In genomic region chr2:10372321-10372723, GRCm38 (mm10) we compare ENCODE assay signal across 8 mouse cellular contexts. TPM values are rescaled to one million over a fixed set of nuclear protein-coding genes. Genes with fewer than 3 reads are reported as not detected.
DNase-seq lines count a peak whose midpoint lies in the region; ATAC-seq and TF ChIP-seq lines count a peak whose summit lies in the region.

No protein-coding gene starts in this region.

- peak overlapping the region; percentile 60 for H3K4me3 ChIP-seq in hindbrain, embryonic 13.5 days
- peak overlapping the region; percentile 61 for H3K4me3 ChIP-seq in left cerebral cortex, adult 2 months
- peak overlapping the region; percentile 34 for H3K4me3 ChIP-seq in macrophage (ENCODE audit: inconsistent target)

- 0% methylated on average over 28 of the region's 31 CpGs for WGBS in hindbrain, embryonic 13.5 days
- WGBS in macrophage (ENCODE audit: missing documents), result under 1% methylated on average over 30 of the region's 31 CpGs

- ATAC-seq in hindbrain, embryonic 13.5 days (ENCODE audit: low FRiP score), result peak; percentile 79

- H3K4me1 ChIP-seq in hindbrain, embryonic 13.5 days (replicated peaks), result peaks cover 26% of the 10 kb centered on the region

- H3K27me3 ChIP-seq in hindbrain, embryonic 13.5 days, result peaks cover 77% of the 10 kb centered on the region

- no peaks in the 10 kb centered on the region for H3K79me2 ChIP-seq in macrophage (ENCODE audit: inconsistent target)

- no peaks in the 10 kb centered on the region for H3K9me3 ChIP-seq in hindbrain, embryonic 13.5 days

- peak overlapping the region; percentile 93 for H3K4me2 ChIP-seq in hindbrain, embryonic 13.5 days

- intact Hi-C loops in left cerebral cortex, adult 2 months (cut with DNase I), result loop anchor here (2.0 to 10.0 kb wide), 3 partner anchors 382 to 495 kb away; no protein-coding TSS in a partner anchor

- peak overlapping the region; percentile 74 for H3K9ac ChIP-seq in hindbrain, embryonic 13.5 days

- peak; percentile 65 for DNase-seq in T-cell, adult 2 months (ENCODE audit: low spot score)
- peak; percentile 84 to 87 for DNase-seq in cerebellum, postnatal 10 days
- DNase-seq in frontal cortex, postnatal 14 days (ENCODE audit: low spot score in 2 of 2), result peak; percentile 46 to 58
- peak; percentile 58 to 66 for DNase-seq in left cerebral cortex, adult 2 months (ENCODE audit: extremely low spot score in 1 of 2, low spot score in 2 of 2)
- peak; percentile 68 for DNase-seq in right cerebral cortex, adult 18-20 months
- DNase-seq in urinary bladder, postnatal 14 days (ENCODE audit: low spot score), result peak; percentile 64

- no peaks in the 10 kb centered on the region for H3K36me3 ChIP-seq in hindbrain, embryonic 13.5 days
- H3K36me3 ChIP-seq in macrophage (ENCODE audit: inconsistent target), result no peaks in the 10 kb centered on the region

- peak; percentile 37 for TF ChIP-seq CTCF in left cerebral cortex, adult 2 months (IDR thresholded peaks at IDR 0.05)

- no peak overlapping the region for H3K27ac ChIP-seq in hindbrain, embryonic 13.5 days
- H3K27ac ChIP-seq in left cerebral cortex, adult 2 months, result no peak overlapping the region
- no peak overlapping the region for H3K27ac ChIP-seq in macrophage

RNA-seq across cellular contexts. Expression of gene Sfmbt2, which starts 2.0 kb away (rescaled TPM):
- 4.1 and 4.6 TPM in 2 replicates for polyA plus RNA-seq in hindbrain, embryonic 13.5 days (2015; fragmentation: Nextera tagmentation; extraction: Ambion mirVana)
- 1 to 10 TPM; 3.4 to 3.7 TPM for total RNA-seq in left cerebral cortex, adult 2 months (2021)
- total RNA-seq in macrophage (2018; cell fraction: chromatin; rRNA removed), result 1 to 10 TPM in 22 of 26 experiments, under 1 TPM in 4; 0.74 to 5.9 (median 1.7) TPM
- under 1 TPM; 0.19 to 0.75 (median 0.43) TPM for total RNA-seq in macrophage (2018; cell fraction: cytosol; rRNA removed)
- total RNA-seq in macrophage (2018; cell fraction: nucleus; rRNA removed), result 1 to 10 TPM in 24 of 26 experiments, under 1 TPM in 2; 0.60 to 3.9 (median 1.6) TPM
- polyA plus RNA-seq in macrophage (2018), result 0.10 to 0.42 TPM (median 0.17 TPM) in 3 replicates
